Mouse (Mus musculus): Measurements from ENCODE around the gene H2-DMa. TPM values are rescaled to one million over a fixed set of nuclear protein-coding genes. Genes with fewer than 3 reads are reported as not detected.
A peak's percentile ranks its signal among the peaks of the same experiment; 100 is the strongest.

Gene H2-DMa
- polyA plus RNA-seq, 1 experiment, result 8.2 TPM

GRCm38 (mm10) chr17:34116736-34117370, 2.5 kb upstream of the H2-DMa start:
- Histone ChIP-seq H3K27ac (ENCODE audit: insufficient read depth, low read length) (no peak overlapping the region), H3K4me3 (ENCODE audit: insufficient read depth, low read length) (peak overlapping the region; percentile 84), H3K4me1 (ENCODE audit: control insufficient read depth, insufficient read depth, low read length) (peaks cover 11% of the 10 kb centered on the region; the same call in 1 of the 2 replicates)
- TF ChIP-seq POLR2A (IDR thresholded peaks at IDR 0.05; ENCODE audit: low read depth, low read length) (no peak), CTCF (IDR thresholded peaks at IDR 0.05; ENCODE audit: borderline replicate concordance, insufficient read depth, low read length) (no peak)

- H3K27ac ChIP-seq (ENCODE audit: insufficient read depth, low read length), result no peak overlapping the region
Measured at GRCm38 (mm10) chr17:34117421-34118112, 1.8 kb upstream of the H2-DMa start.

GRCm38 (mm10) chr17:34118113-34118872, 1.0 kb upstream of the H2-DMa start:
- Histone ChIP-seq H3K4me3 (ENCODE audit: insufficient read depth, low read length) (peak overlapping the region; percentile 84), H3K4me1 (ENCODE audit: control insufficient read depth, insufficient read depth, low read length) (peaks cover 11% of the 10 kb centered on the region; the same call in 1 of the 2 replicates), H3K27ac (ENCODE audit: insufficient read depth, low read length) (0 out of 2 replicates have a peak overlapping the region, but pooled peaks have one; percentile 1)
- TF ChIP-seq POLR2A (IDR thresholded peaks at IDR 0.05; ENCODE audit: low read depth, low read length) (no peak; the same call in 1 of the 2 replicates), CTCF (IDR thresholded peaks at IDR 0.05; ENCODE audit: borderline replicate concordance, insufficient read depth, low read length) (no peak)

More at GRCm38 (mm10) chr17:34117421-34118112, 1.8 kb upstream of the H2-DMa start:
- H3K4me1 ChIP-seq (ENCODE audit: control insufficient read depth, insufficient read depth, low read length), result peaks cover 11% of the 10 kb centered on the region; the same call in 1 of the 2 replicates
- peak overlapping the region; percentile 84 for H3K4me3 ChIP-seq (ENCODE audit: insufficient read depth, low read length)
- TF ChIP-seq CTCF (IDR thresholded peaks at IDR 0.05; ENCODE audit: borderline replicate concordance, insufficient read depth, low read length), result no peak
- TF ChIP-seq POLR2A (IDR thresholded peaks at IDR 0.05; ENCODE audit: low read depth, low read length), result no peak; the same call in 1 of the 2 replicates

GRCm38 (mm10) chr17:34118873-34119248, 480 bp upstream of the H2-DMa start:
- peak overlapping the region; percentile 84 for H3K4me3 ChIP-seq (ENCODE audit: insufficient read depth, low read length)
- H3K4me1 ChIP-seq (ENCODE audit: control insufficient read depth, insufficient read depth, low read length), result peaks cover 11% of the 10 kb centered on the region; the same call in 1 of the 2 replicates
- H3K27ac ChIP-seq (ENCODE audit: insufficient read depth, low read length), result 0 out of 2 replicates have a peak overlapping the region, but pooled peaks have one; percentile 1
- TF ChIP-seq POLR2A (IDR thresholded peaks at IDR 0.05; ENCODE audit: low read depth, low read length), result no peak

- peaks cover 9% of the 10 kb centered on the region; the same call in 1 of the 2 replicates for H3K4me1 ChIP-seq (ENCODE audit: control insufficient read depth, insufficient read depth, low read length)
- peak overlapping the region; percentile 81 for H3K4me3 ChIP-seq (ENCODE audit: insufficient read depth, low read length)
- no peak for TF ChIP-seq CTCF (IDR thresholded peaks at IDR 0.05; ENCODE audit: borderline replicate concordance, insufficient read depth, low read length)
- H3K27ac ChIP-seq (ENCODE audit: insufficient read depth, low read length), result peak overlapping the region; percentile 100
Measured at GRCm38 (mm10) chr17:34120180-34120723, 911 bp downstream of the H2-DMa start.

GRCm38 (mm10) chr17:34120814-34121171, 1.5 kb downstream of the H2-DMa start:
- peak overlapping the region; percentile 100 for H3K27ac ChIP-seq (ENCODE audit: insufficient read depth, low read length)
- TF ChIP-seq CTCF (IDR thresholded peaks at IDR 0.05; ENCODE audit: borderline replicate concordance, insufficient read depth, low read length) (no peak), POLR2A (IDR thresholded peaks at IDR 0.05; ENCODE audit: low read depth, low read length) (no peak; the same call in 1 of the 2 replicates)
- H3K4me1 ChIP-seq (ENCODE audit: control insufficient read depth, insufficient read depth, low read length), result 0 out of 2 replicates have a peak, but pooled peaks cover 4% of the 10 kb centered on the region
- H3K4me3 ChIP-seq (ENCODE audit: insufficient read depth, low read length), result peak overlapping the region; percentile 81

- TF ChIP-seq CTCF (IDR thresholded peaks at IDR 0.05; ENCODE audit: borderline replicate concordance, insufficient read depth, low read length) (no peak), POLR2A (IDR thresholded peaks at IDR 0.05; ENCODE audit: low read depth, low read length) (peak; percentile 71)
Measured at GRCm38 (mm10) chr17:34121172-34121878, 2.0 kb downstream of the H2-DMa start.

GRCm38 (mm10) chr17:34121879-34122187, 2.5 kb downstream of the H2-DMa start:
- H3K27ac ChIP-seq (ENCODE audit: insufficient read depth, low read length), result peak overlapping the region; percentile 100
- H3K4me1 ChIP-seq (ENCODE audit: control insufficient read depth, insufficient read depth, low read length), result 0 out of 2 replicates have a peak, but pooled peaks cover 4% of the 10 kb centered on the region
- TF ChIP-seq CTCF (IDR thresholded peaks at IDR 0.05; ENCODE audit: borderline replicate concordance, insufficient read depth, low read length), result no peak
- TF ChIP-seq POLR2A (IDR thresholded peaks at IDR 0.05; ENCODE audit: low read depth, low read length), result peak; percentile 28; the same call in 1 of the 2 replicates
- H3K4me3 ChIP-seq (ENCODE audit: insufficient read depth, low read length), result peak overlapping the region; percentile 68

More at GRCm38 (mm10) chr17:34121172-34121878, 2.0 kb downstream of the H2-DMa start:
- Histone ChIP-seq H3K27ac (ENCODE audit: insufficient read depth, low read length) (peak overlapping the region; percentile 100), H3K4me3 (ENCODE audit: insufficient read depth, low read length) (peak overlapping the region; percentile 68), H3K4me1 (ENCODE audit: control insufficient read depth, insufficient read depth, low read length) (0 out of 2 replicates have a peak, but pooled peaks cover 4% of the 10 kb centered on the region)

Measured in embryonic fibroblast, embryonic 13.5 days (primary cell).